Mouse (Mus musculus): ENCODE measurements around the gene Mogat2.

- TF ChIP-seq POLR2A (IDR thresholded peaks at IDR 0.05; ENCODE audit: low read depth, low read length), result no peak
- TF ChIP-seq CTCF (IDR thresholded peaks at IDR 0.05; ENCODE audit: extremely low read depth, insufficient read depth, insufficient read length, insufficient replicate concordance), result no peak
These were observed 23.5 kb upstream of the Mogat2 start for GRCm38 (mm10) chr7:99261900-99262299.

Measured in spleen, adult 2 months (tissue).